Comparison of ENCODE assay signal across 10 mouse cellular contexts in genomic region chr3:152929788-152930281, GRCm38 (mm10). TPM values are rescaled to one million over a fixed set of nuclear protein-coding genes. Genes with fewer than 3 reads are reported as not detected.
DNase-seq lines count a peak whose midpoint lies in the region; ATAC-seq lines count a peak whose summit lies in the region.
"Had no signal": no experiment of that assay in that cellular context is flagged by ENCODE, and none has a peak within 500 bp of the region (broad histone marks: within the 10 kb centered on the region; RNA-seq: fewer than 3 reads in every experiment).

No protein-coding gene starts in this region.

- no peak for DNase-seq in midbrain, embryonic 14.5 days
- peak; percentile 90 for DNase-seq in MEL-GATA-1-ER (ENCODE audit: extremely low read depth, low read depth)
- no peak for DNase-seq in liver, embryonic 11.5 days (ENCODE audit: low spot score)
- peak; percentile 65 for DNase-seq in thymus, postnatal 25 days
- no peak for DNase-seq in layer of hippocampus, adult 8-10 months (ENCODE audit: low spot score in 2 of 2)
- DNase-seq in embryo, embryonic 9.5 days (ENCODE audit: extremely low spot score) = no peak
- DNase-seq: adrenal gland, postnatal 36 days had no signal

- peaks cover 7% of the 10 kb centered on the region for H3K4me1 ChIP-seq in midbrain, embryonic 12.5 days
- H3K4me1 ChIP-seq in midbrain, embryonic 14.5 days (ENCODE audit: control insufficient read depth, insufficient read depth, low read length) = 0 out of 2 replicates have a peak, but pooled peaks cover 11% of the 10 kb centered on the region
- H3K4me1 ChIP-seq in liver, embryonic 11.5 days (replicated peaks; ENCODE audit: control insufficient read depth, insufficient read depth, low read length) = peaks cover 25% of the 10 kb centered on the region

- H3K4me2 ChIP-seq in midbrain, embryonic 12.5 days (replicated peaks) = no peak overlapping the region
- no peak overlapping the region for H3K4me2 ChIP-seq in midbrain, embryonic 14.5 days (ENCODE audit: low read length)
- H3K4me2 ChIP-seq in liver, embryonic 11.5 days = peak overlapping the region; percentile 45
- H3K4me2 ChIP-seq: hindbrain, embryonic 14.5 days had no signal

- H3K4me3 ChIP-seq in midbrain, embryonic 12.5 days = no peak overlapping the region
- no peak overlapping the region for H3K4me3 ChIP-seq in midbrain, embryonic 14.5 days (replicated peaks; ENCODE audit: low read depth, low read length)
- no peak overlapping the region for H3K4me3 ChIP-seq in liver, embryonic 11.5 days (ENCODE audit: low read depth, low read length)

- H3K9me3 ChIP-seq in midbrain, embryonic 12.5 days = no peaks in the 10 kb centered on the region
- no peaks in the 10 kb centered on the region for H3K9me3 ChIP-seq in midbrain, embryonic 14.5 days (ENCODE audit: control insufficient read depth, low read length)
- no peaks in the 10 kb centered on the region for H3K9me3 ChIP-seq in liver, embryonic 11.5 days (ENCODE audit: control insufficient read depth, low read length)

- no peaks in the 10 kb centered on the region for H3K36me3 ChIP-seq in midbrain, embryonic 12.5 days
- no peaks in the 10 kb centered on the region for H3K36me3 ChIP-seq in midbrain, embryonic 14.5 days (ENCODE audit: control insufficient read depth, insufficient read depth, low read length)
- H3K36me3 ChIP-seq in liver, embryonic 11.5 days (ENCODE audit: control insufficient read depth, insufficient read depth, low read length) = no peaks in the 10 kb centered on the region

- 86% methylated on average over 7 of the region's 7 CpGs for WGBS in midbrain, embryonic 12.5 days
- 87% methylated on average over 7 of the region's 7 CpGs for WGBS in midbrain, embryonic 14.5 days
- 71% methylated on average over 7 of the region's 7 CpGs for WGBS in liver, embryonic 11.5 days

- H3K27ac ChIP-seq in midbrain, embryonic 12.5 days (replicated peaks) = no peak overlapping the region
- H3K27ac ChIP-seq in midbrain, embryonic 14.5 days (replicated peaks; ENCODE audit: low read depth, low read length) = no peak overlapping the region
- no peak overlapping the region for H3K27ac ChIP-seq in liver, embryonic 11.5 days (ENCODE audit: low read depth, low read length)
- H3K27ac ChIP-seq: hindbrain, embryonic 14.5 days had no signal

- no peak overlapping the region for H3K9ac ChIP-seq in midbrain, embryonic 12.5 days (replicated peaks)
- H3K9ac ChIP-seq in midbrain, embryonic 14.5 days (replicated peaks; ENCODE audit: low read length) = no peak overlapping the region
- no peak overlapping the region for H3K9ac ChIP-seq in liver, embryonic 11.5 days (ENCODE audit: low read depth, low read length)
- H3K9ac ChIP-seq: hindbrain, embryonic 14.5 days had no signal

- ATAC-seq in midbrain, embryonic 12.5 days (ENCODE audit: low FRiP score, low read depth) = peak; percentile 16; the same call in 1 of the 2 replicates
- ATAC-seq in midbrain, embryonic 14.5 days (ENCODE audit: low FRiP score, low TSS enrichment) = no peak
- peak; percentile 67 for ATAC-seq in liver, embryonic 11.5 days (replicated peaks; ENCODE audit: low FRiP score)

- H3K27me3 ChIP-seq in midbrain, embryonic 12.5 days = no peaks in the 10 kb centered on the region
- H3K27me3 ChIP-seq in midbrain, embryonic 14.5 days (ENCODE audit: control insufficient read depth, insufficient read depth, low read length) = no peaks in the 10 kb centered on the region
- H3K27me3 ChIP-seq in liver, embryonic 11.5 days (replicated peaks; ENCODE audit: control insufficient read depth, insufficient read depth, low read length) = no peaks in the 10 kb centered on the region

RNA-seq across cellular contexts. Expression of gene St6galnac5, which starts 52.2 kb away (rescaled TPM):
- 5.6 and 5.7 TPM in 2 replicates for polyA plus RNA-seq in midbrain, embryonic 12.5 days (2016; fragmentation: Nextera tagmentation; extraction: Ambion mirVana)
- 20.6 and 25.7 TPM in 2 replicates for polyA plus RNA-seq in midbrain, embryonic 14.5 days (2014; fragmentation: Nextera tagmentation; extraction: Ambion mirVana)
- 0.43 and 0.66 TPM in 2 replicates for polyA plus RNA-seq in liver, embryonic 11.5 days (2014; fragmentation: Nextera tagmentation; extraction: Ambion mirVana)
- total RNA-seq in layer of hippocampus, adult 8-10 months (2022) = 100 to 1,000 TPM; 106 to 130 (median 121) TPM
- total RNA-seq: liver, adult 2 months had no signal
- polyA plus RNA-seq: liver, adult 2 months had no signal

Comparison
In these comparisons a context has a peak if more than half of its experiments do, and no peak if none do; other contexts are left out.
1. DNase-seq: peak in MEL-GATA-1-ER (single experiment) and thymus, postnatal 25 days (single experiment); none in midbrain, embryonic 14.5 days (single experiment), liver, embryonic 11.5 days (single experiment), layer of hippocampus, adult 8-10 months (0 of 2) and embryo, embryonic 9.5 days (single experiment).